Mouse (Mus musculus) heart, adult 9 months (tissue): ENCODE measurements around the gene Ccpg1.
A peak's percentile ranks its signal among the peaks of the same experiment; 100 is the strongest.

Experiments used
- DNase-seq, 2 experiments: peaks; one replicate each; pipeline ENCODE4 v3.0.0; 2022; ENCODE audit warnings: low spot score in 2 of 2

Ccpg1 gene

DNA sequence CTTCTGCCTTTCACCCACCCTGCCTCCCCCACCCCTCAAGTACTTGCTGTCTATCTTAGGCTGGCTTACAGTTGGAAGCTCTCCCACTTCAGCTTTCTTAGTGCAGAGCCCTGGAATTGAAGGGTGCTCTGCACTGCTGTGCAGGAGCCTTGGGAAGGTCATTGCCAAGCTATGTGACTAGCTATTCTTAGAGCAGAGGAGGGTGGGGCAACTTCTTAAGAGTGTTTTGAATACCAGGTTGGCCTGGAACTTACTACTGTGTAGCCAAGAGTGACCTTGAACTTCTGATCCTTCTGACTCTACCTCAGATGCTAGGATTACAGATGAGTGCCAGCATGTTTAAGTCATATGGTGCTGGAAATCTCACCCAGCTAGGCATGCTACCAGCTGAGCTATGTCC, 10.9 kb downstream of the Ccpg1 start:
- DNase-seq, result no peak

DNA sequence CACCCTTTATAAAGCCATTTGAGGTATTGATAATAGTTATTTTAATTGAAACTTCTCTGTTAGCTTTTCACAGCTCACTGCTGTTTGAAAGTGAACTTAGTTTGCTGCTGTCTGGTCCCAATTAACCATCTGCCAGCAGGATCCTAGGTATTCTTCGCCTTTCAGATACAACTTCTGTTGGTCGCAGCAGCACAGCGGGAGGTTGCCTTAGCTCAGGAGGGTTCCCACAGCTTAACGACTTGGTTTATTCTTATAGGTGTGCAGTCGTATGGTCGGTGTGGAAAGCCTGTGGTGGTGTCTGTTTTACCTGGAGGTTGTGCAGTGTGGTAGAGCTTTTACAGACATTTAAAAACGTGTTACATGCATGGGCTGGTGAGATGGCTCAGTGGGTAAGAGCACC, 11.6 kb downstream of the Ccpg1 start:
- no peak for DNase-seq

DNA sequence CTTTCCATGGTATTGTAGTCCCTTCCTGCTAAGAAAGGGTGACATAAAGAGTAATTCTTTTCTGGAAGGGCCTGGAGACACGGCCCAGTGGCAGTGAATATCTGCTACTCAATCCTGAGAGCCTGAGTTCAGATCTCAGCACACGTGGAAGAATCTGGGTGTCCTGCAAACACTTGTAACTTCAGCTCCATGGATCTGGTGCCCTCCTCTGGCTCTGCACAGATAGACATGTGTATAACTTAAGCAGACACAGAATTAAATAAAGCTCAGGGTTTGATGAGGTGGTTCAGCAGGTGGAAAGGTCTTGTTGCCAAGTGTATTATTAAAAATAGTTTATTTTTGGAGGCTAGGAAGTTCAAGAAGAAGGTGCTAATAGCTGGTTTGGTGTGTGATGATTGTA, 15.3 kb downstream of the Ccpg1 start:
- no peak for DNase-seq

DNA sequence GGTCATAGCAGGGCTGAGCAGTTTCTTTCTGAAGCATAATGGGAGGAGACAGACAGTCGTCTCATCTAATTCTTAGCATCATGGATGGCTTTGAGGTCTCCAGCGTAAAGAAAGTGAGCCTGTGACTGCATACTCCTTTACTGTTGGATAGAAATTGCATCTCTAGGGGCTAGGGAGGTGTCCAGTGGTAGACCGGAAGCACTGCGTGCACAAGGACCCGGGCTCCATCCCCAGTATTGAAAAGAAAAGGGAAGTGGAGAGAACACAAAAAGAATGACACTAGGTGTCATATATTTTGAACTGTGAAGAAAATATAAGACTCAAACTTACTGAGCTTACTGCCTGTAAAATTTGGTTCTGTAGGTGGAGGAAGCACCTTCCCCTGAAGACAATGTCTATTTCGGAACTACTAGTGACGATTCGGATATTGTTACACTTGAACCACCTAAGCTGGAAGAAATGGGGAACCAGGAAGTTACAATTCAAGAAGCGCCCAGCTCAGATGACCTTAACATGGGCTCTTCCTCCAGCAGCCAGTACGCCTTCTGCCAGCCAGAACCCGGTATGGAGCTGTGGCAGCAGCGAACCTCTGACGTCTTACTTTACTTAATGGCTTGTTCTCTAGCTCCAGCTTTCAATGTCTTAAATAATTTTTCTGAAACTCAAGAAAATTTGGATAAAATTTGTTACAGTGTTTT, 16.2 kb downstream of the Ccpg1 start:
- DNase-seq, result no peak

DNA sequence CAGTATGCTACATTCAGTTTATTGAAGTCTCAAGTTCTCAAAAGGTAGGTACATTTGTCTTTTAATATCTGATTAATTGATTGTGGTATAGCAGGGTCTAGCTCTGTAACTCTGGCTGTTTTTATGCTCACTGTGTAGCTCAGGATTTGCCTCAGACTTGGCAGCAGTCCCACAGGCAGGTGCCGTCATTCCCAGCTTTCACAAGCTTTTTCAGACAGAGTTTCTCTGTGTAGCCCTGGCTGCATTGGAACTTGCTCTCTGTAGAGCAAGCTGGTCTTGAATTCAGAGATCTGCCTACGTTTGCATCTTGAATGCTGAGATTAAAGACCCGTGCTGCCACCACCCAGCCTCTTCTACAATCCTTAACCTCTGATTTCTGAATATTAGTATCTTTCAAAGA, 16.9 kb downstream of the Ccpg1 start:
- DNase-seq, result no peak

DNA sequence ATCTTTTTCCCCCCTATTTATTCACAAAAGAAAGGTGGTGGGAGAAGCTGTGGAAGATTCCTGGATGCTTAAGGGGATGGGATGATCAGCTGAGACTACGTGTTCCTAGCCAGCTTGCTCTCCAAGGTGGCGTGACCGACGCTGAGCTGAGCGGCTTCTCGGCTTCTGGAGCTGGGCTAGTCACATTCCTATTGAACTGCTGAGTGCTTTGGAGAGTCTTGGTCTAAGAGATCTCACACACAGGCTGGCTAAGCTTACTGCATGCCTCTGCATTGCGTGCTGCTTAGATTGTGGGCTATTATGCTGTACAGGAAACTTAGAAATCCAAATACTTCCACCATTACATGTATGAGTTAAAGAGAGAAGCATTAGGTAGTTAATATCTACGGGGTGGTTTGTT, 18.8 kb downstream of the Ccpg1 start:
- no peak for DNase-seq

DNA sequence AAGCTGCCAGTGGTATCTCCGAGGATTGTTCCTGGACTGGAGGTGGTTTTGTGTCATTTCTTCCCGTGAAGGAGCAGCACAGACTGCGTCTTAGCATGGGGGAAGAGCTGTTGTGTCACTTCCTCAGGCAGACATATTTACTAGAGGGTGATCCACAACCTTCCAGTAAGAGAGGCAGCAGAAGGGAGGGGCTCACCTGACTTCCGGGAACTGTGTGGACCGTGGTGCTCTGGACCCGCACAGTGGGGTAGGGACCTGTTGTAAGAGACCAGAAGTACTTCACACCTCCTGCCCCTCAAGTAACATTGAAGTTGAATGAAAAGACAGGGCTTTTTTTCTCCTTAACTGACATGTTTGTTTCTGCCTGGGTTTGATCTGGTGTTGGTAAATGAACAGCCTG, 19.9 kb downstream of the Ccpg1 start:
- DNase-seq, result no peak

DNA sequence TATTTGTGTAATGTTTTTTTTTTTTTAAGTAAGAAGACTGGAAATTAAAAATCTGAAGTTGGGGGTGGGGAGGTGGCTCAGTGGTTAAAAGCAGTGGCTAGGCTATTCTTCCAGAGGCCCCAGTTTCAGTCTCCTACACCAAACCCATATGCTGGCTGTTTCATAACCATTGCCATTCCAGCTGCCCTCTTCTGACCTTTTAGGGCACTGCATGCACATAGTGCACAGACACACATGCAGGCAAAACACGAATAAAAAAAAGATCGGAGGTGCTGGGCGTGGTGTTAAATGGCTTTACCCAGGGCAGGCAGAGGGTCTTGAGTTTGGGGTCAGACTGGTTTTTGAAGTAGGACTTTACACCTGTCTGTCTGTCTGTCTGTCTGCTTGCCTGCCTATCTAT, 20.9 kb downstream of the Ccpg1 start:
- no peak for DNase-seq

DNA sequence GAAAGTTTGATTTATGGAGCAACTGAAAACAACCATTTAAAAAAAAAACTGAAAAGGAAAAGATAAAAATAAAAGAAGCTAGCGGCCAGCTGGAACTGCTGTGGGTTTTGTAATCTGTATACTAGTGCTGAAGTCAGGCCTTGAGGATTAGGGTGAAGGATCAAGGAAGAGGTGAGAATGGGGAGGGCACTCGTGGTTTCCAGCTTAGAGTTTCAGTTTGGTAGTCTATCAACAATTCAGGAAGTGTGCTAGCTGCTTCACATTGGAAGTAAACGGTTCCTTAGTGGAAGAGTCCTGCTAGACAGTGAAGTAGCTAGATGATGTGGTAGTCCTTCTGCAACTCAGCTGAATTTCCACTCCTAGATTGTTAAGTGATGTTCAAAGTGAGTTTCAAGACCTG, 23.2 kb downstream of the Ccpg1 start:
- DNase-seq, result no peak

DNA sequence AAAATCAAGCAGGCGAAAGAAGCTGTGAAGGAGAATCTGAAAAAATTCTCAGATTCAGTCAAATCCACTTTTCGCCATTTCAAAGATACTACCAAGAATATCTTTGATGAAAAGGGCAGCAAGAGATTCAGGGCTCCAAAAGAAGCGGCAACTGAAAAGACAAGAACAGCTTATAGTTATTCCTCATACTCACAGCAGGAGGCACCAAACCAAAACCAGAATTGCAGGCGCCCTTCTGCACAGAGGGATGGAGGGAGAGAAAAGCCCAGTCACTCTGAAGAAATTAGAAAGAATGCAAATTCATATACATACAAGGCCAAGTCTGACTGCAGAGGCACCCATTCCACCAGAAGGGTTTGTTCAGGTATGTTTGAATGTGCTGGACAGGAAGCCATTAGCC, 27.4 kb downstream of the Ccpg1 start:
- DNase-seq, result no peak

DNA sequence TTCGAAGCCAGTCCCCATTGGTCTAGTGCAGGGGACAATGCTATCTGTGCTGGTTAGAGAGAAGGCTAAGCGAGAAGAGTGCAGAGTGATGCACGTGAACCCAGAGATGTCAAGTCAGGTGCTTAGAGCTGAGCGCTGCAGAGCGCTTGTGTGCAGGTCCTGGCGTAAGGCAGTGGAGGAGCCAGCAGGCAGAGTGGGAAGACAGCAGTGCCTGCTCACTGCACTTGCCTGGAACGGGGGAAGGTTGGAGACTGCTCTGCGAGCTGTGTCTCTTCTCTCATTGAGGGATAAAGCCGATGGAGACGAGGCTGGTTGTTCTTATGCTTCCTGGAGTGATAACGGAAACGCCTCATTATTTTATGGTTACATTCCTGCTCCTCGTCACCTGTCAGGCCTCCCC, 29.5 kb downstream of the Ccpg1 start:
- no peak for DNase-seq

DNA sequence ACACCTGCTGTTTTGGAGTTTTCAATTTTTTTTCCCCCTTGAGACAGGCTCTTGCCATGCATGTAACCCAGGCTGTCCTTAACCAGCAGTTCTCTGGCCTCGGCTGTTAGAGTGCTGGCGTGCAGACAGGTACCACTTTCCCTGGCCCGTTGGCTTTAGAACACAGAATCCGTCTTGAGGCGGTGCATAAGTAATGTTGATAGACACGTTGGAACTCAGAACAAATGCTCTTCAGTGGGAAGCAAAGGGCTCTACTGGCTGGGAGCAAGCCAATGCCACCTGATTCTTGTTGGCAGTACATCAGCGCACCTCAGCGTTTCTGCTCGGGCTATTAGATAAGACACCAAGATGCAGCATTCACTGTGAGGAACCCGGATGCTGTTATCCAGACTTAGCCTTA, 34.6 kb downstream of the Ccpg1 start:
- DNase-seq, result no peak

DNA sequence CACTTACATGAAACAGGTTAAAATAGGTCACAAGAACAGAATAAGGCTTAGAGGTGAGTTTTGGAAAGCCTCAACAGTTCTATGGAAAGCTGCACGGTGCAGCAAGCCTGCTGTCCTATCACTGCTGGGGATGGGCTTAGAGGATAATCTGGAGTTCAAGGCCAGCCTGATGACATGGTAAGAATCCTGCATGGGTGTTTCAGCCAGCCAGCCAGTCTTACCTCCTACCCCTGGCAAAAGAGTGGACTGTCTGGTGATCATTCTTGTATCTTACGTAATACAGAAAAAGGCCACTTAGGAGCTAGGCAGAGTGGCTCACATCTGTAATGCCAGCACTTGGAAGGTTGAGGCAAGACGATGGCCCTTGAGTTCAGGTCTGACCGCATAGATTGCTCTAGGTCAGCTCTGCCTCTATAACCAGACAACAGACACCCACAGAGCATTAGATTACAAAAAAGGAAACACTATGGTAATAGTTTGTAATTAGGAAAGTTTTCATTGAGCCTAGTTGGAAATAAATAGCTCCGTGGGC, 35.4 kb downstream of the Ccpg1 start:
- no peak for DNase-seq

DNA sequence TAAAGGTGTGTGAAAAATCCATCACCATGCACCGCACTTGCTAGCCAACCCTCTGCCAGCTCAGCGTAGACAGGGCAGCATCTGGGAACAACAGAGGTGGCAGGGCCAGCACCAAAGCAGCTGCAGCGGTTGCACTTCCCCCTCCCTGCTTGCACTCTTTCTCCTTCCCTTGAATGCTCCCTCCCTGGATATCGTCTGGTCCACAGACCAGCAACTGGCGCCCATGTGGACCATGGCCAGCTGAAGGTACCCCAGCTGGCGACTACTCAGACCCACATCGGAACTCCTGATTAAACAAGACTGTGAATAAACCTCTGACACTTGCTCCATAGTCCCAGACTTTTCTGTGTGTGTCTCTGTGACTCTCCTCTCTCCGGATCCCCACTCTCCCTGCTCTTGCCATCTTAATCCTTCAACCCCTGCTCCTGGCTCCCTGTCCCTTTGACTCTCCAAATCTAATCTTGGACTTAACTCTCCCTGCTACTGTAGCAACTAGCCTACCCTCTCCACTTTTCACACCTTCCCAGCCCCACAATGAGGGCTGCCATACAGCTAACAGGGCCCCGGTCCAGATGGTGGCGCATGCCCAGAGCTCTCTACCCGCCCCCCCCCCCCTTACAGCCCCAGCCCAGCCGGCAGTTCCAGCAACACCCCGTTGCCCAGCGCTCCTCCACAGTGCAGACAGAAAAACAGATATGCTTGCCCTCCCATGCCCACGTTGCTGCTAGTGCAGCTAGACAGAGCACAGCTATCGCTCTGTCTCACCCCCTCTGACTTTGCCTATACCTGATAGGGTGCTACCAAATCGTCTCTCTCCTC, 40.8 kb downstream of the Ccpg1 start:
- no peak for DNase-seq

DNA sequence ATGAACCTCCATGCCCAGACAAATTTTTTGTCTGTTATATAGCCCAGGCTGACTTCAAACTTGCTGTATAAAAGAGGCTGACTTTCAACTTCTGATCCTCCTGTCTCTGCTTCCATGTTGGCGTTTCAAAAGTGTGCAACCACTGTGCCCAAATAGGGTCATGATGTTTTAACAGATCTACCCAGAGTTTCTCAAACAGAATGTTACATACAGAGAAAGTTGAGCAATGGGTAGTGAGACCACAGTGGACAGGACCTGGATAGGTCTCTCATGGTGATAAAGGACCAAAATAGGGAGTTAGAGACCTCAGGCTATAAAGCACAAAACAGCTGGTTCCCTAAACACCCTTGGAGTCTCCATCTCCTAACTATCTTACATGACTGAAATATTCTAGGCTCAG, 45.2 kb downstream of the Ccpg1 start:
- no peak for DNase-seq

DNA sequence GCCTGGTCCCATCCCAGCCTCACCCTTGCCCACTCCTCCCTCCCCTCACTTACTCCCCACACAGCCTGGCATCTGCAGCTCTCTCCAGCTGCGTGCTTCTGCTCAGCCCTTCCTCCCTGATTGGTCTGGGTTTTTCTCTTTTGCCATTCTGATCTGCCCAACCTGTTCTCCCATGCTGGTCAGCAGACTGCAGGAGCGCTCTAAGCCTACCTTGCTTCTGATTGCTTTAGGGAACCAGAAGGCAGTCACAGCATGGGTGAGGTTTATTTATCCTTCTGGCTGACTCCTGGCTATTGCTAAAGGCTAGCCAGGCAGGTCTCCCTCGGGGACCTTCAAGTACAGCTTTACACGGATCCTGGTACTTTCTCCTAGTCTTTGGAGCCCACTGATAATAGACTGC, 46.2 kb downstream of the Ccpg1 start:
- no peak for DNase-seq

DNA sequence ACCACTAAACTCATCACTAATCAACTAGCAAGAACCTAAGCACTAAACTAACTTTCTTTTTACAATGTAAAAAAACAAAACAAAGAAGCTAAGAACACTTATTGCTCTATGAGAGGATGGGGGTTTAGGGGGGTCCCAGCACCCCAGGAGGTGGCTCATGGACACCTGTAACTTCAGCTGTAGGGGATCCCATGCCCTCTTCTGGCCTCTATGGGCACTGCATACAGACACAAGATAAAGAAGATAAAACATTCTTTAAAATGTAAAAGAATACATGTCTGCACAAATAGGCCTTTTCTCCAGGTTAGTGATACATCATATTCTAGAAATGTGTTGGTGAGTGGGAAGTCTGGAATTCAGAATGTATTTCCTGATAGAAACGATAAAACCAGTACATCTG, 48.2 kb downstream of the Ccpg1 start:
- DNase-seq, result no peak

DNA sequence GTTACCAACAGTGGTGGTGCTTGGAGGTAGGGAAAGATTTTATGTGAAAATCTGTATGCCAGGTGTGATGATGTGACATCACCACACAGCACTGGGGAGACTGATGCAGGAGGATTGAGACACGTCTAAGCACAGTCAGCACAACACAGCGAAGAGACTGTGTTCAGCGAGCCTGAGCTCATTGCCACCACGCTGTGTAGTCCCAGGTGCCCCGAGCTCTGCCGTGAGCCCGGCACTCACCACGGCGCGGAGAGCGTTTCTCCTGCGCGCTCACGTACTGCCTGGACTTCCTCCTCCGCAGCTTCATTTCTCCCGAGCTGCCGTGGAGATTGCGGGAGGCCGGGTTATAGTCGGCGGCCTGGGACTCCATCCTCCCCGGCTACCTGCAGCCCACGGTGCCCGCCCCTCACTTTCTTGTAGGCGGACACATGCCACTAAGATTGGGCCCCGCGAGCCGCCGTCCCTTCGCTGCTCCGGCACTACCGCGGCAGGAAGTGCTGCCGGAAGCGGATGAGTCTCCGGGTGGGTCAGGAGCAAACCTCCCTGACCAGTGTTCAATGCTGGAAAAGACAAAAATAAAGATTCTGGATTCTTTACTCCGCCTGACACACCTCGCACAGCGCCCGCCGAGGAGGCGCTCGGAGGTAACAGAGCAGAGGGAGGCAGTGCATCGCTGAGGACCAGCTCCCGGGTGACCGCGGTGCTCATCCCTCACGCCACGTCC, 54.2 kb downstream of the Ccpg1 start:
- DNase-seq, result peak; percentile 89

DNA sequence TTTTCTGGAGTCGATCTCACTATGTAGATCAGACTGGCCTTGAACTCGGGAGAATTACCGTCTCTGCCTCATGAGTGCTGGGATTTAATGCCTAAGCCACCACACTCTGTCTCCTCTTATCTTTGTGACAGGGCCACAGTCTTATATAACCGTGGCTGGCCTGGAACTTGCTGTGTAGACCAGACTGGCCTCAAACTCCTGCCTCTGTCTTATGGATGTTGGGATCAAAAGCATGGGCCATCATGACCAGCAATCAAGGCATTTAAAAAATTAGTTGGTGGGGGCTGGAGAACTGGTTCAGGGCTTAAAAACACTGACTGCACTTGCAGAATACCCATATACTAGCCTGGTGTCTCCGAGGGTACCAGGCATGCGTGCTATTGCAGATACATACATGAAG, 54.9 kb downstream of the Ccpg1 start, which contains the start of gene Pigb:
Gene Pigb, minus strand, starts transcription at position 299 of the 400 bp plus-strand sequence.
- DNase-seq, result no peak

DNA sequence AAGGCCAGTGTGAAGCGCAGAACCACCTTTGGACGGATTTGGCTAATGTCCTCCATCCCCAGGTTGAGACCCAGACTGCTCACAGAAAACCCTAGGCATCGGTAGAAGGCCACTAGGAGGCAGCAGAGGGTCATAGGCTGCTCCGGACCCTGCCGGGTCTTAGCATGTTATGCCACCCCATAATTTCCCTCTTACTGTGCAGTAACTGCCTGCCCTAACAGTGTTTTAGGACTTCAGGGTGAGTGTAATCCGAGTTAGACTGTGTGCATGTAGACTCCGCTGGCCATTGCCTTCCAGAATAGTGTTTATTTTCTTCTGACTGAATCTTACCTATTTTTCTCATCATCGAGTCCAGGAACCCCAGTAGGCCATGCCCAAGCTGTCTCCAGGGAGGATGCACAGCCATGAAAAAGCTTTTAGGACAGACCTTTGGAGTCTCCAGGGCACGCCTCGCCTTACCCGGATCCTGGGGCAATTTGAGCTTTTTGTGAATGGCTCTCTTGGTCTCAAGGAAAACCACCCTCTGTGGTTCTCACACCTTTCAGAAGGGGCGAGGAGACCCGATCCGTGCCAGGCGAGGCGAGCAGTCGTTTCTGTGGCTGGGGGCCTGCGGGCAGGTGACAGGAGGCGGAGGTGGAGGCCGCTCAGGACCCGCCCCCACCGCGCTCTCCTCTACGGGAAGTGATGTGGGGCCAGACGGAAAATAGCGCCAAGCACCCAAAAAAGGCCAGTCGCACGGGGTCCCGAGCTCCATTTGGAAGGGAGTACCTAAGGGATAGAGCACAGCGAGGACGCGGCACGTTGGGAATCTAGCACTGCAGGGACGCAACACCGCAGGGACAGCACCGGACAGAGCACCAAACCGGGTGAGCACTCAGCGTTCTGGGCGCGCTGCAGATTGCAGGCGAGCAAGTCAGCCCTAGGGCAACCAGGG, 59.2 kb downstream of the Ccpg1 start, which contains the start of gene Rab27a:
Gene Rab27a, plus strand, starts transcription at position 709 of the 934 bp plus-strand sequence.
- peak; percentile 77 for DNase-seq

DNA sequence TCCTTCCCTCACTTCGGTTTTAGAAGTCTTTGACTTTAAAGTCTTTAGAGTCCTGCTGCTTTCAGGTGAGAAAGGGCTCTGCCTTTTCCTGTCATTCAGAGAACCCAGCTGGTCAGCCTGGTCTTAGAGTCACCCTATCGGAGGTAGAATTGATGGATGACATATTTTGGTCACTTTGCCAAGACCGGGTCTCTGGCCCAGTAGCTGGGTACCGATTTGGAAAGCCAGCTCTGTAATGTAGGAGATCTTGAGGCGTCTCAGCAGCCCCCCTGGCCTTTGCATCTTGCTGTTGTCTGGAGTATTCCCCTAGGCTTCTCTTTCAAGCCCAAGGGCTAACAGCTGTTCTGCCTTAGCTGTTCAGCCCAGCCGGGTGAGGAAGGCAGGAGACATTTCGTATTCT, 60.0 kb downstream of the Ccpg1 start:
- no peak for DNase-seq
